Mouse (Mus musculus) CH12.LX (cell line): ENCODE measurements at regions not wholly inside any gene's neighbourhood (a gene's known extent, or its start where the extent isn't known, plus 50 kb on each side); places are given as distances from the start of the nearest gene placed in this dataset.

Source experiments
- DNase-seq: peaks from one replicate; pipeline ENCODE4 v3.0.0-alpha.2; 2013; ENCODE audit errors: extremely low read depth
- H3K27ac ChIP-seq: 2 replicates; pipeline ENCODE4 v1.5.1; 2012; ENCODE audit warnings: low read depth, mild to moderate bottlenecking, control low read depth, moderate library complexity; ENCODE audit not compliant: insufficient read depth
- H3K27me3 ChIP-seq: replicated peaks from 2 replicates; pipeline ENCODE3; 2012; ENCODE audit warnings: inconsistent platforms
- H3K36me3 ChIP-seq, 2 experiments: replicated peaks in 1 of 2; 2 replicates each; pipeline versions ENCODE3 to v1.6.1; 2012; ENCODE audit warnings: inconsistent platforms in 1 of 2, low read length in 1 of 2, mild to moderate bottlenecking in 1 of 2, mixed read lengths in 1 of 2, moderate library complexity in 1 of 2; ENCODE audit not compliant: control insufficient read depth in 1 of 2, insufficient read depth in 1 of 2
- H3K4me1 ChIP-seq, 2 experiments: 2 replicates each; pipeline ENCODE4 v1.6.1; 2012; ENCODE audit warnings: inconsistent platforms in 1 of 2, moderate library complexity in 1 of 2; ENCODE audit not compliant: insufficient read depth in 2 of 2, control insufficient read depth in 1 of 2
- H3K4me2 ChIP-seq: 2 replicates; pipeline ENCODE4 v1.6.1; 2012; ENCODE audit warnings: low read depth, mild to moderate bottlenecking, control low read depth; ENCODE audit not compliant: poor library complexity, insufficient read depth, severe bottlenecking
- H3K4me3 ChIP-seq, 3 experiments: fragments of 150-350 bp in 1 of 3; sonication (generic) in 1 of 3; replicated peaks in 1 of 3; 2 replicates each; pipeline versions ENCODE3 to v1.5.1; 2011 to 2012; ENCODE audit warnings: low read depth in 2 of 3, low read length in 2 of 3, mild to moderate bottlenecking in 2 of 3, moderate library complexity in 2 of 3, control low read depth in 1 of 3, improper control_type of control experiment in 1 of 3, inconsistent platforms in 1 of 3, mixed read lengths in 1 of 3; ENCODE audit not compliant: poor library complexity in 1 of 3
- H3K79me2 ChIP-seq: replicated peaks from 2 replicates; pipeline ENCODE4 v1.6.1; 2012; ENCODE audit warnings: mild to moderate bottlenecking, moderate library complexity; ENCODE audit not compliant: control insufficient read depth, poor library complexity, insufficient read depth, severe bottlenecking; ENCODE audit errors: extremely low read depth
- H3K9ac ChIP-seq: 2 replicates; pipeline ENCODE4 v1.6.1; 2012; ENCODE audit warnings: low read depth, mild to moderate bottlenecking, control low read depth, moderate library complexity; ENCODE audit not compliant: insufficient read depth
- H3K9me3 ChIP-seq: replicated peaks from 2 replicates; pipeline ENCODE3; 2012; ENCODE audit warnings: low read length, inconsistent platforms, mixed read lengths
- CHD1 ChIP-seq: IDR thresholded peaks from 2 replicates; pipeline ENCODE4 v1.6.1; 2012; ENCODE audit warnings: low read depth, low read length, improper control_type of control experiment, inconsistent platforms
- CHD2 ChIP-seq: IDR thresholded peaks from 2 replicates; pipeline ENCODE4 v1.6.1; 2011; ENCODE audit warnings: low read length, improper control_type of control experiment
- E2F4 ChIP-seq: IDR thresholded peaks from 2 replicates; pipeline ENCODE4 v1.6.1; 2011; ENCODE audit warnings: low read depth, low read length, improper control_type of control experiment; ENCODE audit not compliant: insufficient replicate concordance
- ELF1 ChIP-seq: IDR thresholded peaks from 2 replicates; pipeline ENCODE4 v1.6.1; 2014; ENCODE audit warnings: low read depth, mild to moderate bottlenecking, inconsistent platforms, low read length, improper control_type of control experiment
- EP300 ChIP-seq: IDR thresholded peaks from 2 replicates; pipeline ENCODE4 v1.6.1; 2011; ENCODE audit warnings: low read length, improper control_type of control experiment
- ETS1 ChIP-seq: conservative IDR thresholded peaks from 2 replicates; pipeline ENCODE4 v1.6.1; 2012; ENCODE audit warnings: low read depth, mild to moderate bottlenecking, inconsistent platforms, low read length, improper control_type of control experiment, moderate library complexity
- HCFC1 ChIP-seq: IDR thresholded peaks from 2 replicates; pipeline ENCODE4 v1.6.1; 2012; ENCODE audit warnings: low read depth, mild to moderate bottlenecking, inconsistent platforms, low read length, improper control_type of control experiment
- IRF4 ChIP-seq: IDR thresholded peaks from 2 replicates; pipeline ENCODE4 v1.6.1; 2014; ENCODE audit warnings: low read depth, mild to moderate bottlenecking, inconsistent platforms, low read length, improper control_type of control experiment
- KAT2A ChIP-seq: IDR thresholded peaks from 2 replicates; pipeline ENCODE4 v1.6.1; 2012; ENCODE audit warnings: low read length, improper control_type of control experiment, inconsistent platforms; ENCODE audit not compliant: insufficient replicate concordance
- MAFK ChIP-seq: IDR thresholded peaks from 2 replicates; pipeline ENCODE4 v1.6.1; 2011; ENCODE audit warnings: low read length, improper control_type of control experiment; ENCODE audit not compliant: insufficient replicate concordance
- MYC ChIP-seq: IDR thresholded peaks from 2 replicates; pipeline ENCODE4 v1.6.1; 2011; ENCODE audit warnings: low read depth, mild to moderate bottlenecking, improper control_type of control experiment, low read length
- NELFE ChIP-seq: IDR thresholded peaks from 2 replicates; pipeline ENCODE4 v1.6.1; 2011; ENCODE audit warnings: low read depth, low read length, improper control_type of control experiment
- POLR2A ChIP-seq: IDR thresholded peaks from 2 replicates; pipeline ENCODE4 v1.6.1; 2011; ENCODE audit warnings: low read depth, mild to moderate bottlenecking, improper control_type of control experiment, low read length
- RAD21 ChIP-seq: IDR thresholded peaks from 2 replicates; pipeline ENCODE4 v1.6.1; 2011; ENCODE audit warnings: low read depth, mild to moderate bottlenecking, low read length, improper control_type of control experiment, moderate library complexity
- RCOR1 ChIP-seq: conservative IDR thresholded peaks from 2 replicates; pipeline ENCODE4 v1.6.1; 2012; ENCODE audit warnings: low read depth, mild to moderate bottlenecking, inconsistent platforms, low read length, improper control_type of control experiment
- SIN3A ChIP-seq: IDR thresholded peaks from 2 replicates; pipeline ENCODE4 v1.6.1; 2012; ENCODE audit warnings: low read length, improper control_type of control experiment, inconsistent platforms
- TBP ChIP-seq: conservative IDR thresholded peaks from 2 replicates; pipeline ENCODE4 v1.6.1; 2011; ENCODE audit warnings: low read depth, low read length, improper control_type of control experiment
- USF1 ChIP-seq: IDR thresholded peaks from 2 replicates; pipeline ENCODE4 v1.6.1; 2014; ENCODE audit warnings: low read depth, mild to moderate bottlenecking, inconsistent platforms, low read length, improper control_type of control experiment
- ZKSCAN1 ChIP-seq: IDR thresholded peaks from 2 replicates; pipeline ENCODE4 v1.6.1; 2012; ENCODE audit warnings: low read depth, inconsistent platforms, low read length, improper control_type of control experiment, borderline replicate concordance
- ZMIZ1 ChIP-seq: IDR thresholded peaks from 2 replicates; pipeline ENCODE4 v1.6.1; 2012; ENCODE audit warnings: low read depth, mild to moderate bottlenecking, inconsistent platforms, low read length, improper control_type of control experiment
- ZNF384 ChIP-seq: IDR thresholded peaks from 2 replicates; pipeline ENCODE4 v1.6.1; 2012; ENCODE audit warnings: low read depth, low read length, improper control_type of control experiment, inconsistent platforms
- dilution Hi-C: fragments of 300-500 bp; cut with MboI; formaldehyde crosslinking; loops from 2 replicates; pipeline ENCODE4 v1.14.3; 2020; ENCODE audit warnings: low sequenced_read_pairs; ENCODE audit not compliant: extremely low pct_unique_long_range_greater_than_20kb, extremely low pct_ligation_motif_present
- in situ Hi-C: fragments of 300-500 bp; cut with MboI; formaldehyde crosslinking; loops from 3 replicates; pipeline ENCODE4 v1.14.3; 2019; ENCODE audit warnings: low sequenced_read_pairs, low pct_ligation_motif_present, low pct_unique_long_range_greater_than_20kb, mixed read lengths

DNA sequence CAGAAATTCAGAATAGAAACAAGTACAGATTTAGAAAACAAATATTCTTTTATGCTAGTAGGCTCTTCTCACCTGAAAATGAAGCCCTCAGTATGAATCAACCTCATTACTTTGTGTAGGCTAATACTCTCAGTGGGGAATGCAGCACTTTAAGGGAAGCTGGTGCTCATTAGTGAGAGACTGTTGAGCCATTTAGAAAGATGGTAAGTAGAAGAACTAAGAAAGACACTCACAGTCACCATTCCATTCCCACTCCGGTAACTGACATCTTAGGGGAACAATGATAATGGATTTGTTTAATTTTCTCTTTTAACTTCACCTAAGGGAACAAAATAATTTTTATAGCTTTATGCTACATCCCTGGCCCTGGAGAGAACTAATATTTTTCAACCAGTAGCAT, 648.0 kb upstream of the Nova1 start:
- no peaks in the 10 kb centered on the region for H3K79me2 ChIP-seq
- no peak overlapping the region for H3K27ac ChIP-seq
- no peak overlapping the region for H3K4me2 ChIP-seq
- in situ Hi-C loops (no loop called here), dilution Hi-C loops (no loop called here)
- no peak overlapping the region for H3K9ac ChIP-seq
- no peak for TF ChIP-seq POLR2A
- TF ChIP-seq ZKSCAN1: no peak
- no peak for TF ChIP-seq IRF4
- TF ChIP-seq CHD2: no peak
- TF ChIP-seq CHD1: no peak
- TF ChIP-seq ZMIZ1: no peak
- TF ChIP-seq ELF1: no peak
- no peak for TF ChIP-seq HCFC1
- no peak for TF ChIP-seq MYC
- TF ChIP-seq NELFE: no peak
- TF ChIP-seq KAT2A: no peak
- TF ChIP-seq E2F4: no peak
- no peak for TF ChIP-seq RCOR1
- TF ChIP-seq SIN3A: no peak
- no peak for TF ChIP-seq ZNF384
- H3K4me1 ChIP-seq: no peaks in the 10 kb centered on the region
- H3K9me3 ChIP-seq: no peaks in the 10 kb centered on the region
- H3K4me3 ChIP-seq: no peak overlapping the region
- no peaks in the 10 kb centered on the region for H3K36me3 ChIP-seq
- no peak for DNase-seq
- H3K27me3 ChIP-seq: no peaks in the 10 kb centered on the region

DNA sequence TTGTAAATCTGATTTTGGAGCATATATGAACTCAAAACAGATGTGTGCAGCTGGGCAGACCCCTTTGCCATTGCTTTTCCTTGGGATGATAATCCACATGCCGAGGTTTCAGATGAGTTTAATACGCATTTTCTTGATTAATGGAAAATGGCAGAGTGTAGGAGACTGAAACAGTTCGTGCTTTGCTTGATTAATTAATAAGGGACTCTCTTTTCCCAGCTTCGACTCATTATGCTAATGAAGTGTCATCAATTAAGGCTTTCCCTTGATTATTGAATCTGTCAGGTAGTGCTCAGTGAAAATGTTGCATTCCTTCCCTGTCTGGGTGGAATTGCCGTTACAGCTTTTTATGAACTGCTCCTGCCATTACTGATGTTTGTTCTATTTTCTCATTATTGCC, 647.2 kb upstream of the Nova1 start:
- Histone ChIP-seq H3K27ac (no peak overlapping the region), H3K4me1 (no peaks in the 10 kb centered on the region), H3K9ac (no peak overlapping the region), H3K4me2 (no peak overlapping the region), H3K4me3 (no peak overlapping the region), H3K9me3 (no peaks in the 10 kb centered on the region), H3K79me2 (no peaks in the 10 kb centered on the region), H3K27me3 (no peaks in the 10 kb centered on the region), H3K36me3 (no peaks in the 10 kb centered on the region)
- in situ Hi-C loops (no loop called here), dilution Hi-C loops (no loop called here)
- TF ChIP-seq USF1 (no peak), EP300 (no peak), ZNF384 (no peak), ZMIZ1 (no peak), ZKSCAN1 (no peak), E2F4 (no peak), NELFE (no peak), CHD1 (no peak), RAD21 (no peak), POLR2A (no peak), ELF1 (no peak), ETS1 (no peak), MAFK (no peak), TBP (no peak)
- DNase-seq: no peak
